Mouse (Mus musculus): ENCODE measurements around the gene Exoc4. TPM values are rescaled to one million over a fixed set of nuclear protein-coding genes. Genes with fewer than 3 reads are reported as not detected.

Gene Exoc4
- polyA plus RNA-seq, 1 experiment from 2014 or later = 39.1 TPM

GRCm38 (mm10) chr6:33960766-33961165, 711.9 kb downstream of the Exoc4 start:
- Histone ChIP-seq H3K9me3 (ENCODE audit: control insufficient read depth, low read length) (no peaks in the 10 kb centered on the region), H3K36me3 (ENCODE audit: control insufficient read depth, insufficient read depth, low read length) (no peaks in the 10 kb centered on the region), H3K9ac (replicated peaks; ENCODE audit: low read length) (no peak overlapping the region), H3K4me2 (ENCODE audit: low read length) (no peak overlapping the region), H3K27me3 (ENCODE audit: control insufficient read depth, insufficient read depth, low read length) (no peaks in the 10 kb centered on the region), H3K4me3 (replicated peaks; ENCODE audit: low read depth, low read length) (no peak overlapping the region), H3K27ac (replicated peaks; ENCODE audit: low read depth, low read length) (no peak overlapping the region), H3K4me1 (ENCODE audit: control insufficient read depth, insufficient read depth, low read length) (peaks cover 10% of the 10 kb centered on the region; the same call in 1 of the 2 replicates)
- ATAC-seq (ENCODE audit: low FRiP score, low TSS enrichment) (no peak), DNase-seq (no peak)
- WGBS = 81% methylated on average over 2 of the region's 2 CpGs

GRCm38 (mm10) chr6:33963092-33963491, 714.2 kb downstream of the Exoc4 start:
- Histone ChIP-seq H3K27me3 (ENCODE audit: control insufficient read depth, insufficient read depth, low read length) (no peaks in the 10 kb centered on the region), H3K9me3 (ENCODE audit: control insufficient read depth, low read length) (no peaks in the 10 kb centered on the region), H3K4me3 (replicated peaks; ENCODE audit: low read depth, low read length) (no peak overlapping the region), H3K36me3 (ENCODE audit: control insufficient read depth, insufficient read depth, low read length) (no peaks in the 10 kb centered on the region), H3K27ac (replicated peaks; ENCODE audit: low read depth, low read length) (no peak overlapping the region), H3K9ac (replicated peaks; ENCODE audit: low read length) (no peak overlapping the region), H3K4me2 (ENCODE audit: low read length) (no peak overlapping the region), H3K4me1 (ENCODE audit: control insufficient read depth, insufficient read depth, low read length) (peaks cover 10% of the 10 kb centered on the region; the same call in 1 of the 2 replicates)
- 63% methylated on average over 2 of the region's 2 CpGs for WGBS
- no peak for DNase-seq
- ATAC-seq (ENCODE audit: low FRiP score, low TSS enrichment) = no peak

GRCm38 (mm10) chr6:33965571-33965970, 716.7 kb downstream of the Exoc4 start:
- H3K9ac ChIP-seq (replicated peaks; ENCODE audit: low read length) = no peak overlapping the region
- no peaks in the 10 kb centered on the region for H3K27me3 ChIP-seq (ENCODE audit: control insufficient read depth, insufficient read depth, low read length)
- H3K27ac ChIP-seq (replicated peaks; ENCODE audit: low read depth, low read length) = no peak overlapping the region
- no peak for ATAC-seq (ENCODE audit: low FRiP score, low TSS enrichment)
- H3K4me1 ChIP-seq (ENCODE audit: control insufficient read depth, insufficient read depth, low read length) = peaks cover 10% of the 10 kb centered on the region; the same call in 1 of the 2 replicates
- no peaks in the 10 kb centered on the region for H3K9me3 ChIP-seq (ENCODE audit: control insufficient read depth, low read length)
- H3K4me2 ChIP-seq (ENCODE audit: low read length) = no peak overlapping the region
- DNase-seq = no peak
- H3K4me3 ChIP-seq (replicated peaks; ENCODE audit: low read depth, low read length) = no peak overlapping the region
- 49% methylated on average over 2 of the region's 2 CpGs for WGBS
- H3K36me3 ChIP-seq (ENCODE audit: control insufficient read depth, insufficient read depth, low read length) = no peaks in the 10 kb centered on the region

DNA sequence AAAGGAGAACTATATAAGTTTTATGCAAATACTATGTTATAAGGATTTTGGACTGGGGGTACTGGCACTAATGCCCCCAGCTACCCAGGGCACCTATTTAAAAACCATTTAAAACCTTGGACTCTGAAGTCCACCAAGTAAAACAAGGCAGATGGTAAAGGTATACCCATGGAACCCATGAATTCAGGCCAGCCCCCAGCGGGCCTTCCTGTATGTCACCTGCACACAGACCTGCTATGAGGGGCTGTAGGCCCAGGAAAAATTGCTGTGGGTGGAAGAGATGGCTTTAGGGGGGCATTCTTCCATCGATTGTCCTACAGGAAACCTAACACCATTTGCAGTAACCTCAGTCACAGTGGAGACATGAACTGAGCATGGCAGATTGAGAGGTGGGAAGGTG, 719.9 kb downstream of the Exoc4 start:
- H3K9me3 ChIP-seq (ENCODE audit: control insufficient read depth, low read length) = no peaks in the 10 kb centered on the region
- WGBS = 84% methylated on average over 2 of the region's 2 CpGs
- H3K9ac ChIP-seq (replicated peaks; ENCODE audit: low read length) = no peak overlapping the region
- DNase-seq = no peak
- H3K4me2 ChIP-seq (ENCODE audit: low read length) = no peak overlapping the region
- no peak for ATAC-seq (ENCODE audit: low FRiP score, low TSS enrichment)
- H3K4me3 ChIP-seq (replicated peaks; ENCODE audit: low read depth, low read length) = no peak overlapping the region
- no peaks in the 10 kb centered on the region for H3K27me3 ChIP-seq (ENCODE audit: control insufficient read depth, insufficient read depth, low read length)
- H3K36me3 ChIP-seq (ENCODE audit: control insufficient read depth, insufficient read depth, low read length) = no peaks in the 10 kb centered on the region
- H3K27ac ChIP-seq (replicated peaks; ENCODE audit: low read depth, low read length) = no peak overlapping the region
- no peaks in the 10 kb centered on the region for H3K4me1 ChIP-seq (ENCODE audit: control insufficient read depth, insufficient read depth, low read length)

DNA sequence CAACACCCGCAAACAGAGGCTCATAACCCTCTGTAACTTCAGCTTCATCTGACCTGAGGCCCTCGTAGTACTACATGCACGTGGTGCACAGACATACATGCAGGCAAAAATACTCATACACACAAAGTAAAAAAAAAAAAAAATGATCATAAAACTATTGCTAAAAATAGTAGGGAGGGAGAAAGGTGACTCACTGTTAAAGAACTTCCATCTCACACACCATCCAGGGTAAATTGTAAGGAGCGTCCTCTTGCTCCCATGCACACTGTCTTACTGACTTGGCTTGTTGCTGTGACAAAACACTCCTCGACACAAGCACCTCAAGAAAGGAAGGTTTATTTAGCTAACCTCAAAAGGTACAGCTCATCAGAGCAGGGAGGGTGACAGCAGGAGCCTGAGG, 723.9 kb downstream of the Exoc4 start:
- Histone ChIP-seq H3K9ac (replicated peaks; ENCODE audit: low read length) (no peak overlapping the region), H3K4me1 (ENCODE audit: control insufficient read depth, insufficient read depth, low read length) (peaks cover 6% of the 10 kb centered on the region; the same call in 1 of the 2 replicates), H3K27ac (replicated peaks; ENCODE audit: low read depth, low read length) (no peak overlapping the region), H3K9me3 (ENCODE audit: control insufficient read depth, low read length) (no peaks in the 10 kb centered on the region), H3K36me3 (ENCODE audit: control insufficient read depth, insufficient read depth, low read length) (no peaks in the 10 kb centered on the region), H3K4me2 (ENCODE audit: low read length) (no peak overlapping the region), H3K27me3 (ENCODE audit: control insufficient read depth, insufficient read depth, low read length) (no peaks in the 10 kb centered on the region), H3K4me3 (replicated peaks; ENCODE audit: low read depth, low read length) (no peak overlapping the region)
- DNase-seq (no peak), ATAC-seq (ENCODE audit: low FRiP score, low TSS enrichment) (no peak)
- 92% methylated on average over 5 of the region's 5 CpGs for WGBS

DNA sequence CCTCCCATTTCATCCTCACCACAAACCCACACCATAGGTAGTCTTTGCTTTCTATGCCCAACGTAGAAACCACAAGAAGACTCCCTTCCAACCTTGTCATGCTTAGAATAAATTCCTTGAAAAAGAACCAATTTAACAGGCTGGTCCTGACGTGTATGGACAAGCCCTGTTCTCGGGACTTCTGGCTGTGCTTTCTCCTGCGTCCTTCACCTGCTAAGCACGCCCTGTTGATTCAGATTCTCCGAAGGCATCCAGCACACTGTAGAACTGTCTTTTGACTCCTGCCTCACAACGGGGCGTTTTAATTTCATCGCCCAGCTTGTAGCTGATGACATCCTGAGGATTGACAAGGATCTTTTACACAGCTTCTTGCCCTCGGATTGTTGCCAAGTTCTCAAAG, 727.7 kb downstream of the Exoc4 start:
- DNase-seq (no peak), ATAC-seq (ENCODE audit: low FRiP score, low TSS enrichment) (no peak)
- no peaks in the 10 kb centered on the region for H3K36me3 ChIP-seq (ENCODE audit: control insufficient read depth, insufficient read depth, low read length)
- H3K9me3 ChIP-seq (ENCODE audit: control insufficient read depth, low read length) = no peaks in the 10 kb centered on the region
- WGBS = 64% methylated on average over 10 of the region's 10 CpGs
- H3K4me3 ChIP-seq (replicated peaks; ENCODE audit: low read depth, low read length) = no peak overlapping the region
- H3K9ac ChIP-seq (replicated peaks; ENCODE audit: low read length) = no peak overlapping the region
- no peaks in the 10 kb centered on the region for H3K27me3 ChIP-seq (ENCODE audit: control insufficient read depth, insufficient read depth, low read length)
- H3K4me2 ChIP-seq (ENCODE audit: low read length) = no peak overlapping the region
- H3K27ac ChIP-seq (replicated peaks; ENCODE audit: low read depth, low read length) = no peak overlapping the region
- peaks cover 11% of the 10 kb centered on the region for H3K4me1 ChIP-seq (ENCODE audit: control insufficient read depth, insufficient read depth, low read length)

DNA sequence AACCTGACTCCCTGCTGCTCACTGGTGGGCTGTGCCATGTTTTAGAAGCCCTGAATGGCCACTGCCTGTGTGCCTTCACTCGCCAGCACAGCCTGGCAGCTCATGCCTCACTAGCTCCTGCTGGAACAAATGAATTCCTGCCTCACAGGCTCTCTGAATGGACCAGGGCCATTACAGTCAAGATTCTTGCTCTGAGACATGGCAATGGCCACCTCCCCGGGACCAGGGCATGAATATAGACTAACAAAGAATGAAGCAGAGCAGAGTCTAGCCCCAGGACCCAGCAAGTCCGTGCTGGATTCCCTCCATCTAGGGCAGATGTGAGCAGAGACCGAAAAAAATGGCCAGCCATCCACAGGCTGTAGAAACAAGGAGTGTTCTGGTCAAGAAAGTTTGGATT, 728.6 kb downstream of the Exoc4 start:
- no peaks in the 10 kb centered on the region for H3K36me3 ChIP-seq (ENCODE audit: control insufficient read depth, insufficient read depth, low read length)
- H3K27me3 ChIP-seq (ENCODE audit: control insufficient read depth, insufficient read depth, low read length) = no peaks in the 10 kb centered on the region
- WGBS = 31% methylated on average over 4 of the region's 4 CpGs
- H3K4me2 ChIP-seq (ENCODE audit: low read length) = no peak overlapping the region
- DNase-seq = no peak
- no peak overlapping the region for H3K27ac ChIP-seq (replicated peaks; ENCODE audit: low read depth, low read length)
- H3K9ac ChIP-seq (replicated peaks; ENCODE audit: low read length) = no peak overlapping the region
- H3K4me1 ChIP-seq (ENCODE audit: control insufficient read depth, insufficient read depth, low read length) = peaks cover 11% of the 10 kb centered on the region
- H3K4me3 ChIP-seq (replicated peaks; ENCODE audit: low read depth, low read length) = no peak overlapping the region
- H3K9me3 ChIP-seq (ENCODE audit: control insufficient read depth, low read length) = no peaks in the 10 kb centered on the region
- ATAC-seq (ENCODE audit: low FRiP score, low TSS enrichment) = no peak

DNA sequence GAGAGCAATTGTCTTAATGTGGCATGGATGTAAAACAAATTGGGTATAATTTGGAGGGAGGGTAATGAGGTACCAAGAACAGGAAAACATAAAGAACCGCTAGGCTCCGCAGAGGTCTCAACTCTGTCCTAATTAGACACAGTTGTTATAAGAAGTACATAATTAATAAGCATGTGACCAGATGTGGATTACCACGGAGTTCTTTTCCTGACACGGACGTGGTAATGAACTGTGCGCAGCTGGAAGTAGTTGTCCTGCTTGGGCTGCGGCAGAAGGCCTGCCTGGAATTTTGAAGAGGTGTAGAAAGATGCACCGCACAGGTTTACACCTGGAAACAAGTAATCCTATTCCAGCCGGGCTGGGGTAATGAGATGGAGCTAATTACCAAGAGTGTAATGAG, 729.0 kb downstream of the Exoc4 start:
- no peak for ATAC-seq (ENCODE audit: low FRiP score, low TSS enrichment)
- Histone ChIP-seq H3K9me3 (ENCODE audit: control insufficient read depth, low read length) (no peaks in the 10 kb centered on the region), H3K9ac (replicated peaks; ENCODE audit: low read length) (no peak overlapping the region), H3K4me3 (replicated peaks; ENCODE audit: low read depth, low read length) (no peak overlapping the region), H3K4me2 (ENCODE audit: low read length) (no peak overlapping the region), H3K36me3 (ENCODE audit: control insufficient read depth, insufficient read depth, low read length) (no peaks in the 10 kb centered on the region), H3K27ac (replicated peaks; ENCODE audit: low read depth, low read length) (no peak overlapping the region), H3K4me1 (ENCODE audit: control insufficient read depth, insufficient read depth, low read length) (peaks cover 11% of the 10 kb centered on the region), H3K27me3 (ENCODE audit: control insufficient read depth, insufficient read depth, low read length) (no peaks in the 10 kb centered on the region)
- 62% methylated on average over 9 of the region's 9 CpGs for WGBS
- DNase-seq = no peak

- H3K9me3 ChIP-seq (ENCODE audit: control insufficient read depth, low read length) = no peaks in the 10 kb centered on the region
- no peak overlapping the region for H3K4me3 ChIP-seq (replicated peaks; ENCODE audit: low read depth, low read length)
- no peak overlapping the region for H3K9ac ChIP-seq (replicated peaks; ENCODE audit: low read length)
- H3K36me3 ChIP-seq (ENCODE audit: control insufficient read depth, insufficient read depth, low read length) = no peaks in the 10 kb centered on the region
- H3K27me3 ChIP-seq (ENCODE audit: control insufficient read depth, insufficient read depth, low read length) = no peaks in the 10 kb centered on the region
- 76% methylated on average over 9 of the region's 9 CpGs for WGBS
- DNase-seq (no peak), ATAC-seq (ENCODE audit: low FRiP score, low TSS enrichment) (no peak)
- peaks cover 5% of the 10 kb centered on the region for H3K4me1 ChIP-seq (ENCODE audit: control insufficient read depth, insufficient read depth, low read length)
- no peak overlapping the region for H3K27ac ChIP-seq (replicated peaks; ENCODE audit: low read depth, low read length)
- H3K4me2 ChIP-seq (ENCODE audit: low read length) = no peak overlapping the region
Observed at GRCm38 (mm10) chr6:33982709-33983108, 733.8 kb downstream of the Exoc4 start.
